Mouse (Mus musculus): ENCODE measurements at regions not wholly inside any gene's neighbourhood (a gene's known extent, or its start where the extent isn't known, plus 50 kb on each side); places are given as distances from the start of the nearest gene placed in this dataset.

DNA sequence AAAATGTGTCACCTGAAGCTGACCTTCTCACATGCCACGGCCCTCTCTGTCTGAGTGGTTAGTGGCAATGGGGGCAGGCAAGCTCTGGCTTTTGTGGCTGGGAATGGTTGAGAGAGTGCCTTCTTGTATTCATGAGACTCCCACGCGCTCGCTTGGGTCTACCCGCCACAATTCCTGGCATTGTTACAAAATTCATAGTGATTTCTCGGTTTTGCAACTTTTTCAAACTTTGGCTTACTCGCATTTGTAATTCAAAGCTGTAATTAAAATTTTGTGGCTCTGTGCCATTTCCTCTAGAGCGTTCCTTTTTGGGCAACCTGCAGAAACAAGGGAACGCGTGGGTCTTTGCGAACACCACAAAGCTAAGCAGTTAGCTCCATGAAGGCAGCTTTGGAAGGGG is 186.3 kb downstream of the Pdgfra start:
- DNase-seq (ENCODE audit: low spot score in 2 of 2) = no peak

DNA sequence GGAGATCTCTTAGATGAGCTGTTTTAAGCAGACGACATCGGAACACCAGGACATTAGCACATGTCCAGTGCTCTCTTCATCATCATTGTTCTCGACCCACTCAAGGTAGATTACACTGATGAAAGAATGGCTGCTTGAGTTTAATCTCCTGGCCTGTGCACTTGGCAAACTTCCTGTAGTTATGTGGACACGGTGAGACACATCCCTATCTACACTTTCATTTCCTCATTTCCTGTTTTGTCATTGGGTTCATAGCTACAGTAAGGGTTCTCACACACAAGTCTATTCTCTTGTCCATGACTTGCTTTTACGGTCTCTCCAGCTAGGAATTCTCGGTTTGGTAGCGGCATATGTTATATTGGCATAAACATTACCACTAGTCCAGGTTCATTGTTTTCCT is 190.5 kb downstream of the Pdgfra start:
- DNase-seq (ENCODE audit: low spot score in 2 of 2) = no peak

GRCm38 (mm10) chr5:75346836-75347773 is 195.0 kb downstream of the Pdgfra start:
- no peak for DNase-seq (ENCODE audit: low spot score in 2 of 2)

- no peak for DNase-seq (ENCODE audit: low spot score in 2 of 2)
Measured at GRCm38 (mm10) chr5:75347774-75348116, 195.7 kb downstream of the Pdgfra start.

DNA sequence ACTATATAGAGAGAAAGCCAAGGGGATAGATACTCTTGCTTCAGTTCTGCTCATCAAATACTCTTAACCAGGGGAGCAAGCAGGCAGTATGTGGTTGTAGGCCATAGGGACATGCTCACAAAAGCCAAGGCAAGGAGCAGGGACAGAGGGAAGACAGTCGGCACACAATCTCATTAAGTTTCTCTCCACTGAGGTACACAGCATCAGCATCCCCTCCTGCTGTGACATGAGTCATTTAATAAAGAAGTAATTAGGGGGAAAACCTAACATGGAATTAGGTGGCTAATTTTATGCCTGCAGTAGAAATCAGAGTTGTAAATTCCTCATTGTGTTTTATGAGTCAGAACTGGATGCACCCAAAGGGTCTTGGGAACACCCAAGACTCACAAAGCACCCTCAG is 203.2 kb downstream of the Pdgfra start:
- DNase-seq (ENCODE audit: low spot score in 2 of 2) = no peak

GRCm38 (mm10) chr5:75358869-75359268 is 206.8 kb downstream of the Pdgfra start:
- DNase-seq (ENCODE audit: low spot score in 2 of 2) = no peak

- no peak for DNase-seq (ENCODE audit: low spot score in 2 of 2)
Measured at GRCm38 (mm10) chr5:75363832-75364231, 210.9 kb upstream of the Kit start.

GRCm38 (mm10) chr5:75367282-75367681 is 207.4 kb upstream of the Kit start:
- no peak for DNase-seq (ENCODE audit: low spot score in 2 of 2)

- no peak for DNase-seq (ENCODE audit: low spot score in 2 of 2)
Measured at GRCm38 (mm10) chr5:75368691-75369090, 206.0 kb upstream of the Kit start.

GRCm38 (mm10) chr5:75372849-75373248 is 201.9 kb upstream of the Kit start:
- DNase-seq (ENCODE audit: low spot score in 2 of 2) = no peak

GRCm38 (mm10) chr5:75377311-75378300 is 197.1 kb upstream of the Kit start:
- DNase-seq (ENCODE audit: low spot score in 2 of 2) = no peak

- no peak for DNase-seq (ENCODE audit: low spot score in 2 of 2)
Measured at GRCm38 (mm10) chr5:75378655-75379054, 196.1 kb upstream of the Kit start.

DNA sequence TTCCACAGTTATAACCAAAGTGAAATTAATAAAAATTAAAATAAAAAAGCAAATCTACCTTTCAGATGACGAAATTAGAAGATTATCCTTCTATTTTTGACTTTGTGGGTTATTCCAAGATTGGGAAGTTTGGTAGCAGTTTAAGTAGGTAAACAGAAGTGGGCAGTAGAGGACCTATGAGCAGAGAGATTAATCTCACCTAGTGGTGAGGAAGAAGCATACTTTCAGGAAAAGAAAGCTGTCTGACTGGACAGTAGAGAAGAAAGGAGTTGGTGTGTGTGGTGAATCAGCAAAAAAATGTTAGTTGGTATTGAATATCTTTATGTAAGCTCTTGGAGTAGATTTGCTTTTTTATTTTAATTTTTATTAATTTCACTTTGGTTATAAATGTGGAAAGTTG is 194.4 kb upstream of the Kit start:
- no peak for DNase-seq (ENCODE audit: low spot score in 2 of 2)

- no peak for DNase-seq (ENCODE audit: low spot score in 2 of 2)
Measured at GRCm38 (mm10) chr5:75382138-75382537, 192.6 kb upstream of the Kit start.

DNA sequence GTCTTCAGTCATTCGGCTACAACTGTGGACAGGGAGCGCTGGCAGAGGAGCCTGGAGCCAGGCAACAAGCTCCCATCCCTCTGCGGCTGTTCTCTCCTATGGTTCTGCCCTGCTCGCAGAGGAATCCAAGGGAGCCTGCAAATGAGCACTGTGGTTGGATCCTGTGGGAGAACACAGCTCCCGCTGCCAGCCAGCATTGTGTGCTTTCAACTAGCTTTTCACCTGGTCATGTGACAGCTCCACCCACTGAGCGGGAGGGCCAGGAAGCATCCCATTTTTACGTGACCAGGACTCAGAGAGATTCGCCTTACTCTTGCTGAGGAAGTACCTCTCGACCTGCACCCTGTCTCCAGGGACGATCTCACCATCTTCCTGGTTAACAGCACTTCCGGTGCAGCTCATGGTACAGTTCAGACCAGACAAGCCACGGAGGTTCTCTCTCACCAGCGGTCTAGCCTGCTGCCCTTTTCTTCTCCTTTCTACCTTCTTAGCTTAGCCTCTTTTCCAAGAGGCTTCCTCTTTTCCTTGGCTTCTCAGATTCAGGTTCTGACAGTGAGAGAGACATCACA is 186.7 kb upstream of the Kit start:
- no peak for DNase-seq (ENCODE audit: low spot score in 2 of 2)

- no peak for DNase-seq (ENCODE audit: low spot score in 2 of 2)
Measured at GRCm38 (mm10) chr5:75388699-75389260, 185.9 kb upstream of the Kit start.

GRCm38 (mm10) chr5:75389433-75389971 is 185.2 kb upstream of the Kit start:
- no peak for DNase-seq (ENCODE audit: low spot score in 2 of 2)

- no peak for DNase-seq (ENCODE audit: low spot score in 2 of 2)
Measured at GRCm38 (mm10) chr5:75398820-75399219, 175.9 kb upstream of the Kit start.

GRCm38 (mm10) chr5:75401734-75402133 is 173.0 kb upstream of the Kit start:
- no peak for DNase-seq (ENCODE audit: low spot score in 2 of 2)

GRCm38 (mm10) chr5:75402631-75403030 is 172.1 kb upstream of the Kit start:
- no peak for DNase-seq (ENCODE audit: low spot score in 2 of 2)

- no peak for DNase-seq (ENCODE audit: low spot score in 2 of 2)
Measured at GRCm38 (mm10) chr5:75403531-75403930, 171.2 kb upstream of the Kit start.
